Mouse (Mus musculus): Measurements from ENCODE around the gene Adamts14. TPM values are rescaled to one million over a fixed set of nuclear protein-coding genes. Genes with fewer than 3 reads are reported as not detected.

Gene Adamts14
- under 1 TPM; 0.21 to 0.32 TPM for total RNA-seq (2021)

GRCm38 (mm10) chr10:61273081-61273843, at the start of gene Adamts14:
TSS of gene Adamts14 (minus strand) at chr10:61273438.
- intact Hi-C loops (cut with DNase I), result no loop called here
- no peak for DNase-seq (ENCODE audit: low spot score in 2 of 2)

GRCm38 (mm10) chr10:61318527-61318926, 45.3 kb upstream of the Adamts14 start:
- intact Hi-C loops (cut with DNase I), result no loop called here
- DNase-seq (ENCODE audit: low spot score in 2 of 2), result no peak

GRCm38 (mm10) chr10:61315324-61315880, 42.2 kb upstream of the Adamts14 start:
- intact Hi-C loops (cut with DNase I), result no loop called here
- no peak for DNase-seq (ENCODE audit: low spot score in 2 of 2)

GRCm38 (mm10) chr10:61313750-61314149, 40.5 kb upstream of the Adamts14 start:
- intact Hi-C loops (cut with DNase I), result no loop called here
- no peak for DNase-seq (ENCODE audit: low spot score in 2 of 2)

- intact Hi-C loops (cut with DNase I), result no loop called here
- DNase-seq (ENCODE audit: low spot score in 2 of 2), result no peak
Measured at GRCm38 (mm10) chr10:61312754-61313153, 39.5 kb upstream of the Adamts14 start.

GRCm38 (mm10) chr10:61312159-61312558, 38.9 kb upstream of the Adamts14 start:
- intact Hi-C loops (cut with DNase I), result no loop called here
- no peak for DNase-seq (ENCODE audit: low spot score in 2 of 2)

- intact Hi-C loops (cut with DNase I), result no loop called here
- no peak for DNase-seq (ENCODE audit: low spot score in 2 of 2)
Measured at GRCm38 (mm10) chr10:61308706-61309320, 35.6 kb upstream of the Adamts14 start.

GRCm38 (mm10) chr10:61305928-61306590, 32.8 kb upstream of the Adamts14 start:
- no peak for DNase-seq (ENCODE audit: low spot score in 2 of 2)
- intact Hi-C loops (cut with DNase I), result no loop called here

GRCm38 (mm10) chr10:61304046-61304445, 30.8 kb upstream of the Adamts14 start:
- no peak for DNase-seq (ENCODE audit: low spot score in 2 of 2)
- intact Hi-C loops (cut with DNase I), result no loop called here

- intact Hi-C loops (cut with DNase I), result no loop called here
- no peak for DNase-seq (ENCODE audit: low spot score in 2 of 2)
Measured at GRCm38 (mm10) chr10:61300996-61301395, 27.8 kb upstream of the Adamts14 start.

GRCm38 (mm10) chr10:61297477-61297876, 24.2 kb upstream of the Adamts14 start, which contains the start of gene Prf1:
TSS of gene Prf1 (plus strand) at chr10:61297833.
- no peak for DNase-seq (ENCODE audit: low spot score in 2 of 2)
- intact Hi-C loops (cut with DNase I), result no loop called here

GRCm38 (mm10) chr10:61296713-61297445, 23.6 kb upstream of the Adamts14 start:
- DNase-seq (ENCODE audit: low spot score in 2 of 2), result no peak
- intact Hi-C loops (cut with DNase I), result no loop called here

GRCm38 (mm10) chr10:61294242-61294641, 21.0 kb upstream of the Adamts14 start:
- intact Hi-C loops (cut with DNase I), result no loop called here
- DNase-seq (ENCODE audit: low spot score in 2 of 2), result peak; percentile 29 to 71

- no peak for DNase-seq (ENCODE audit: low spot score in 2 of 2)
- intact Hi-C loops (cut with DNase I), result no loop called here
Measured at GRCm38 (mm10) chr10:61290479-61290878, 17.2 kb upstream of the Adamts14 start.

GRCm38 (mm10) chr10:61290016-61290415, 16.8 kb upstream of the Adamts14 start:
- intact Hi-C loops (cut with DNase I), result no loop called here
- DNase-seq (ENCODE audit: low spot score in 2 of 2), result no peak

GRCm38 (mm10) chr10:61286246-61286645, 13.0 kb upstream of the Adamts14 start:
- no peak for DNase-seq (ENCODE audit: low spot score in 2 of 2)
- intact Hi-C loops (cut with DNase I), result no loop called here

- no peak for DNase-seq (ENCODE audit: low spot score in 2 of 2)
- intact Hi-C loops (cut with DNase I), result no loop called here
Measured at GRCm38 (mm10) chr10:61285271-61285670, 12.0 kb upstream of the Adamts14 start.

- intact Hi-C loops (cut with DNase I), result no loop called here
- DNase-seq (ENCODE audit: low spot score in 2 of 2), result no peak
Measured at GRCm38 (mm10) chr10:61284309-61284708, 11.1 kb upstream of the Adamts14 start.

- DNase-seq (ENCODE audit: low spot score in 2 of 2), result no peak
- intact Hi-C loops (cut with DNase I), result no loop called here
Measured at GRCm38 (mm10) chr10:61281115-61281514, 7.9 kb upstream of the Adamts14 start.

Measured in left cerebral cortex, postnatal 25 days (tissue).